Mouse (Mus musculus) heart, postnatal 0 days (tissue): ENCODE results near the gene Gm10358.

Experiments
- CTCF ChIP-seq: IDR thresholded peaks from 2 replicates; pipeline ENCODE4 v1.5.1; 2016; ENCODE audit warnings: antibody characterized with exemption, control low read depth, low read depth
- EP300 ChIP-seq: IDR thresholded peaks from 2 replicates; pipeline ENCODE4 v1.6.1; 2016; ENCODE audit warnings: antibody characterized with exemption, low read depth

GRCm38 (mm10) chr8:75372006-75372405 lies 34.4 kb downstream of the Gm10358 start:
- TF ChIP-seq CTCF (no peak), EP300 (no peak)
